Mouse (Mus musculus): ENCODE data around the gene Ston2. TPM values are rescaled to one million over a fixed set of nuclear protein-coding genes. Genes with fewer than 3 reads are reported as not detected.

The Ston2 gene
- polyA plus RNA-seq, 1 experiment from 2014 or later = 9.2 TPM

DNA sequence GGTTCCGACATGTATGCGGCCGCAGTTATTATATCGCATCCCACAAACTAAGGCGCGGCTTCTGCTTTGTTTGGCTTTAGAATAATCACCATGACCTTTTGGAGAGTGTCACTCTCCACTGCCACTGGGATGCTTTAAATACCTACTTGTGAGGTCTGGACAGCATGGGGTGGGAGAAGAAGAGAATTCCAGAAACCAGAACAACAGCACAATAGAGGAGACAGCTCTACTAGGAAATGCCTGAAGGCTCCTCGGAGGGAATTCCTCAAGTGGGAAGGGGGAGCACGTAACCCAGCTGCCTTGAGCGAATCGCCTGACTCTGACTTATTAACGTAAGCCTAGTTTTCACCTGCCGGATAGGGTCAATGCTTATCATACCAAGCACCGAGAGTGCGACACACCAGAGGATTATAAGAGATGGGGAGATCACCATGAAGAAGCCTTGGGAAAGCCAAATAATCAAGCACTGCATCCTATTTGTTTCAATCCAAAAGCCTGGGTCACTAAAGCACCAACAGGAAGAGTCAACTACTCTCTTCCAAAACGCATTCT lies 104.6 kb downstream of the Ston2 start:
- no peaks in the 10 kb centered on the region for H3K9me3 ChIP-seq
- DNase-seq (ENCODE audit: low spot score) = peak; percentile 33
- peaks cover 5% of the 10 kb centered on the region; the same call in 1 of the 2 replicates for H3K27me3 ChIP-seq (ENCODE audit: insufficient read depth, poor library complexity, severe bottlenecking)
- peak overlapping the region; percentile 88 for H3K27ac ChIP-seq
- 26% methylated on average over 15 of the region's 15 CpGs for WGBS
- H3K36me3 ChIP-seq = no peaks in the 10 kb centered on the region
- peaks cover 68% of the 10 kb centered on the region for H3K4me1 ChIP-seq (replicated peaks)
- H3K4me3 ChIP-seq = peak overlapping the region; percentile 41

DNA sequence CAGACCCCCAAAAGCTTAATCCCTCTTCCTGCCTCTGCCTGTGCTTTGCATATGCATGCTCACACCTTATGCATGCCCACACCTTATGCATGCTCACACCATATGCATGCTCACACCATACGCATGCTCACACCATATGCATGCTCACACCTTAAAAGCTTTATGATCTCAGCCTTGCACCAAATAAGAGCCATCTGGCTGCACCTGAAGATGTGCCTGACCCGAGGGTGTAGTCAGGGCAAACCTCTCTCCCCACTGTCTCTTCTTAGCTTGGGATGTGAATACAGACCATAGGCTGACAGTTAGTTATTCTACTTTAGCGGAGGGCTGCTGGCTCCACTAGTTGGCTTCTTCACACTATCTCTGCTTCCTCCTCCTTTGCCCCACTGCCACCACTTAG lies 105.1 kb downstream of the Ston2 start:
- Histone ChIP-seq H3K4me3 (peak overlapping the region; percentile 41), H3K4me1 (replicated peaks) (peaks cover 68% of the 10 kb centered on the region), H3K9me3 (no peaks in the 10 kb centered on the region), H3K36me3 (no peaks in the 10 kb centered on the region), H3K27me3 (ENCODE audit: insufficient read depth, poor library complexity, severe bottlenecking) (peaks cover 5% of the 10 kb centered on the region; the same call in 1 of the 2 replicates), H3K27ac (peak overlapping the region; percentile 88)
- DNase-seq (ENCODE audit: low spot score) = no peak
- 50% methylated on average over 3 of the region's 3 CpGs for WGBS

DNA sequence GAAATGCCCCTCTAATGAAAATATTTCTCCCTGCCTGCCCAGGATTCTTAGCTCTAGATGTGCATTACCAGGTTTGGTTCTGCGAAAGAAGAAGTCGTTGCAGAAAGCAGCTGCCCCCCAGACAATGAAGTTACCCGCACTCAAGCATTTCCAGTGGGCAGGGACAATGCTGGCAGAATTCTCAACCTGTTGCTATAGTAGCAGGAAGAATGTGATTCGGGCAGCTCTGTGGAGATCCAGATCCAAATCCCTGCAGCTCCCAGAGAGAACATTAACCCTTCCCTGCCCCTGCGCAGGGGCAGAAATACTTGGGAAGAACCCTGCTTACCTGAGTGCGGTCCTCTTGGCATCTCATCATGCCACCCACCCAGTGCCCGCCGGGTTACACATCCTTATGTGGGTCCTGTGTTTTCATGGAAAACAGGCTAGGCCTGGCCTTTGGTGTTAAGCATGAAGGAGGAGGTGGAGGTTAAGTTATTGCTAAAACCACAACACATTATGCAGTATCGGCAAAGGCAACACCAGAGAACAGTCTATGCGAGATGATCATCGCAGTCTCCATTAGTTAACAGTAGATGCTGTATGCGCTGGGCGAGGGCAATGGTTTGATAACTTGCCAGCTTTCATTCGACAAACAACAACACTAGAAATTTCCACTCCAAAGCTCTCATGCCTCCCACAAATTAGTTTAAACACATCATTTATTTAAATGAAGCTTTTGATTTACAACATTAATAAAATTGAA lies 108.7 kb downstream of the Ston2 start:
- H3K36me3 ChIP-seq = no peaks in the 10 kb centered on the region
- no peaks in the 10 kb centered on the region for H3K27me3 ChIP-seq (ENCODE audit: insufficient read depth, poor library complexity, severe bottlenecking)
- peak; percentile 72 for DNase-seq (ENCODE audit: low spot score)
- peak overlapping the region; percentile 19; the same call in 1 of the 2 replicates for H3K4me3 ChIP-seq
- H3K27ac ChIP-seq = peak overlapping the region; percentile 78
- whole genome bisulfite sequencing = 39% methylated on average over 14 of the region's 14 CpGs
- H3K9me3 ChIP-seq = no peaks in the 10 kb centered on the region
- peaks cover 46% of the 10 kb centered on the region for H3K4me1 ChIP-seq (replicated peaks)

DNA sequence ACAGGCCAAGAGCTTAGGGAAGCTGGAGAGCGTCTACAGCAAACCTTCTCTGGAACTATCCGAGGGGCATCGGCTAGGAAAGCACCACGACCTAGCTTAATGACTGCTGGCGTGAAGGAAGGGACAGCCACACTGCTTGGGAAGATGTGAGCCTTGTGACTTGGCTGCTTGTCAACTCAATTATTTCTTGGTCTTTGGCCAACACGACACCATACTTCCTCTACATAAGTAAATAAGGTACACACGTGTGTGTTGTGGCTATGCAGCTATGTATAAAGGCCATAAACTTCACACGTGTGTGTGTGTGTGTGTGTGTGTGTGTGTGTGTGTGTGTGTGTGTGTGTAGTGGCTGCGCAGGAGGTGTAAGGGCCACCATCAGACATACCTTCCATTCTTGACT lies 112.2 kb downstream of the Ston2 start:
- WGBS = 93% methylated on average over 9 of the region's 9 CpGs
- no peaks in the 10 kb centered on the region for H3K9me3 ChIP-seq
- H3K4me3 ChIP-seq = no peak overlapping the region
- H3K27ac ChIP-seq = no peak overlapping the region
- DNase-seq (ENCODE audit: low spot score) = no peak
- H3K4me1 ChIP-seq (replicated peaks) = peaks cover 22% of the 10 kb centered on the region
- H3K27me3 ChIP-seq (ENCODE audit: insufficient read depth, poor library complexity, severe bottlenecking) = no peaks in the 10 kb centered on the region
- H3K36me3 ChIP-seq = no peaks in the 10 kb centered on the region

DNA sequence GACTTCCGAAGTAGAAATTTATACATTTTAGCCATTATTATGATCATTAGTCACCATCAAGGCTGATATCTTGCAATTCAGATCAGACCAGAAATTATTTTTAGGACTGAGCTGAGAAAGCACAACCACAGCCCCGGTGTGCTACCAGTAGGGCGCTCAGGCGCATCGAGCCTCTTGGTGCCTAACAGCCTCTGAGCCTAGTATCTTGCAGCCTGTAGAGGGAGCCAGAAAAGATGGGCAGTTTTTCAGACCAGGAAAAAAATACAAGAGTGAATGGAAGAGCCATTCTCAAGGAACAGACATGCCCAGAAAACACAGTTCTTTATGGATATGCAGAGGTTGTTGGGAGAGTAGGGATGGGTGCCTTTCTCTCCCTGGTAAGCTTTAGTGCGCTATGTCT lies 115.0 kb downstream of the Ston2 start:
- Histone ChIP-seq H3K27ac (no peak overlapping the region), H3K9me3 (no peaks in the 10 kb centered on the region), H3K36me3 (no peaks in the 10 kb centered on the region), H3K4me1 (replicated peaks) (peaks cover 6% of the 10 kb centered on the region; the same call in 1 of the 2 replicates), H3K4me3 (no peak overlapping the region), H3K27me3 (ENCODE audit: insufficient read depth, poor library complexity, severe bottlenecking) (no peaks in the 10 kb centered on the region)
- DNase-seq (ENCODE audit: low spot score) = no peak
- WGBS = 88% methylated on average over 6 of the region's 6 CpGs

DNA sequence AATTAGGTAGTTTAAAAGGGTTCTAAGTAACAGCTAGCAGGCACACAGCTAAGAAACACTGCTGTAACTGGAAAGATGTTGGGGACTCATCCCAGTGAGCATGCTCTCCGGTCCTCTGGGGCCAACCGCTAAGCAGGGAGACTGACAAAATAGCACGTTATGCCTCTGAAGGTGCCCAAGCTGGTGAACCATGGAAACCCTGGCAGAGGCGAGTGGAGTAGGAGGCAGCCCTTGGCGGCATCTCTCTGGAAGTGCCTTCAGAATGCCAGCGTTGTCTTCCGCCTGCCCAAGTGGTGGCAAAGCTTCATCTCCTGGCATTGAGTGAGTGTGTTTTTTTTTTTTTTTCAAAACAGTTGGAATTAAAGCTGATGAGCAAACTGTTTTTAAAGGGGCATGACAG lies 115.7 kb downstream of the Ston2 start:
- Histone ChIP-seq H3K9me3 (no peaks in the 10 kb centered on the region), H3K36me3 (no peaks in the 10 kb centered on the region), H3K4me1 (replicated peaks) (peaks cover 6% of the 10 kb centered on the region; the same call in 1 of the 2 replicates), H3K4me3 (no peak overlapping the region), H3K27ac (no peak overlapping the region), H3K27me3 (ENCODE audit: insufficient read depth, poor library complexity, severe bottlenecking) (no peaks in the 10 kb centered on the region)
- no peak for DNase-seq (ENCODE audit: low spot score)
- 90% methylated on average over 7 of the region's 7 CpGs for WGBS

DNA sequence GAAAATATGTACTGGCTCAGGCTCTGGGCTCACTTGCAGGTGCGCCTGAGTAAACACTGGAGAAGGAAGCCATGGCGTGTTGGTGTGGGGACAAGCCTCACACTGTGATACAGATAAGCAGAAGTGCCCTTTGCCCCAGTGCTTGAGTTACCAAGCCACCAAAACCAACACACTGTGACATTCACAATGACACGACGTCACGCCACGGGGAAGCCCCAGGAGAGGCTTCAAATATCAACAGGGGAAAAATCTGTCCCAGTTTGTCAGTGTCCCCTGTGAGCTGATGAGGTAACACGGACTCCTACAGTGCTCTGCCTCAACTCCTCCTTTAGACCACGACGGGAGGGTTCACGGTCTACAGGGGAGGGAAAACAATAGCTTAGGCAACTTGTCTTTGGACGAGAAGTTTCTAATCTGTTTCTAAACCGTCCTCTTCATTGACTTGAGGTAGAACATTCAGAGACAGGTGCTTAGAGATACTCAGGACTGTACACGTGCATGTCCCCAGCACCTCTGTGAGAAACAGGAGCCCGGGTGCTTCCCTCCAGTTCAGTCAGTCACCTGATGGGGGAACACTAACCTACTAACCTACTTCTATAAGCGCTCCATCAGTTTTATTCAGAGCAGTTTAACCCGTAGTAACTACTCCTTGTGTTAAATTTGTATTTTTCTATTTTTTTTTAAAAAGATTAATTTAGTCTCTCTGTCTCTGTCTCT lies 119.5 kb downstream of the Ston2 start:
- no peaks in the 10 kb centered on the region for H3K36me3 ChIP-seq
- no peak for DNase-seq (ENCODE audit: low spot score)
- H3K9me3 ChIP-seq = no peaks in the 10 kb centered on the region
- H3K27me3 ChIP-seq (ENCODE audit: insufficient read depth, poor library complexity, severe bottlenecking) = no peaks in the 10 kb centered on the region
- WGBS = 63% methylated on average over 16 of the region's 16 CpGs
- H3K4me1 ChIP-seq (replicated peaks) = peaks cover 6% of the 10 kb centered on the region; the same call in 1 of the 2 replicates
- no peak overlapping the region for H3K27ac ChIP-seq
- H3K4me3 ChIP-seq = no peak overlapping the region

DNA sequence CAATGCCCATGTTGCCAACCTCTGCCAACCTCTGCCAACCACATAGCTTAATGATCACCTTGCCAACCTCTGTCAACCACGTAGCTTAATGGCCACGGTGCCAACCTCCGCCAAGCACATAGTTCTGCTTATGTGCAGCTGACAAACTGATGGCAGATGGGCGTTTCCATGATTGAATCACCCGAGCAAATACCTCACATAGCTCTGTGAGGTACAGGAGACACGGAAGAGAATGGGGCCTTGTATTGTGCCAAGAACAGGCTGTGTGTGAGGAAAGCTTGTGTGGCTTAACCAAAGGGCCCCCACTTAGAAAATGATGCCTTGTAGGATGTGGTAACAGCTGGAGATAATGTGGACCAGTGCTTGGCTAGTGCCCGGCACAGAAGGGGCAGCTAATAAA lies 120.4 kb downstream of the Ston2 start:
- no peaks in the 10 kb centered on the region for H3K36me3 ChIP-seq
- H3K4me3 ChIP-seq = no peak overlapping the region
- no peaks in the 10 kb centered on the region for H3K9me3 ChIP-seq
- no peak for DNase-seq (ENCODE audit: low spot score)
- no peak overlapping the region for H3K27ac ChIP-seq
- 86% methylated on average over 7 of the region's 7 CpGs for WGBS
- H3K27me3 ChIP-seq (ENCODE audit: insufficient read depth, poor library complexity, severe bottlenecking) = no peaks in the 10 kb centered on the region
- H3K4me1 ChIP-seq (replicated peaks) = peaks cover 6% of the 10 kb centered on the region; the same call in 1 of the 2 replicates

DNA sequence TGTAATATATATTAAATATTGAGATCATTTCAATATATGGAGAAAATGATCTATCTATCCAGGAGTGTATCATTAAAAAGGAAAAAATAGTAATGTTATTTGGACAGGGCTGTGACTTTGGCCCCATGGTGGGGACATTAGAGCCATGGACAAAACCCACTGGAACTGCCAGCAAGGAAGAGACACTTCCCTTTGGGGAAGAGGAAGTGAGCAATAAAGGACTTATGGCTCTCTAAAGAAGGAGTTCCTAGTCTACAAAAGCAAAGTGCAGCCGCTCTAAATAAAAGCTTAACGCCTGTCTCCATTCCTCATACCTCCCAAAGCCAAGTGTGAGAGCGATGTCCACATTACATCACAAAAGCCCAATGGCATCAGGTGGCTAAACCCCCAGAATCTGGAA lies 121.6 kb downstream of the Ston2 start:
- no peaks in the 10 kb centered on the region for H3K27me3 ChIP-seq (ENCODE audit: insufficient read depth, poor library complexity, severe bottlenecking)
- 94% methylated on average over 3 of the region's 3 CpGs for WGBS
- H3K4me1 ChIP-seq (replicated peaks) = peaks cover 6% of the 10 kb centered on the region; the same call in 1 of the 2 replicates
- H3K36me3 ChIP-seq = no peaks in the 10 kb centered on the region
- H3K27ac ChIP-seq = no peak overlapping the region
- no peak for DNase-seq (ENCODE audit: low spot score)
- H3K9me3 ChIP-seq = no peaks in the 10 kb centered on the region
- H3K4me3 ChIP-seq = no peak overlapping the region

DNA sequence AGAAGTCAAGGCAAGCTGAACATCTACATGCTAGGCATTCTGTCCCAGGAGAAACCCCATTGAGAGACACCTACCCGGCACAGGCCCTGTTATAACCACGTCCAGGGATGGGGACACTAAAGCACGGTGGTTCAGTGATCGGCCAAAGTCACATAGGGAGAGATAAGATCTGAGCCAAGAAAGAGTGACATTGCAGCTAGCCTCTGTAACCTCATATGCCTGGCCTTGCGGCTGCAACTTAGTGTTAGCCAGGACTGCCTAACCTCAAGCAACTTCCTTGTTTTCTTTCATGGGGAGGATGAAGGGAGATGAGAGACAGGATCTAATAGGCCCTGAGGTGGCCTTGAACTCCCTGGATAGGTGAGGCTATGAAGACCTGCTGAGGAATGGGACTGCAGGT lies 122.8 kb downstream of the Ston2 start:
- no peak overlapping the region for H3K27ac ChIP-seq
- H3K4me3 ChIP-seq = no peak overlapping the region
- H3K27me3 ChIP-seq (ENCODE audit: insufficient read depth, poor library complexity, severe bottlenecking) = no peaks in the 10 kb centered on the region
- WGBS = 86% methylated on average over 5 of the region's 5 CpGs
- DNase-seq (ENCODE audit: low spot score) = no peak
- no peaks in the 10 kb centered on the region for H3K9me3 ChIP-seq
- H3K36me3 ChIP-seq = no peaks in the 10 kb centered on the region
- peaks cover 6% of the 10 kb centered on the region; the same call in 1 of the 2 replicates for H3K4me1 ChIP-seq (replicated peaks)

DNA sequence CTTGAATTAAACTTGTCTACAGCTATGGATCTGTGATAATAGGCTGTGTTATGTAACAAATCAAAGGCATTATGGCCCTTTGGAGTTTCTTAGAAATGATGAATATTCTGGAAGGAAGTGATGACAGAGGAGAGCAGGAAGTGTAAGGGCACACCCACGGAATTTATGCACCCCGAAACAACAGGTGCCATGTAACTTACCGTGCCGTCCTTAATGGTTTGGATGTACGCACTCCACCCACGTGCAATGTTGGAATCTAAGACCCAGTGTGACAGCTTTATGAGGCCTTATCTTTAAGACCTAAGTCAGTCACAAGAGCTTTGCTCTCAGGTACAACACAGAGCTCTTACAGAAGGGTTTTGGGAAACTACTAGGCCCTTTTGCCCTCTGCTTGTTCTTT lies 124.9 kb downstream of the Ston2 start:
- no peak overlapping the region for H3K27ac ChIP-seq
- no peaks in the 10 kb centered on the region for H3K36me3 ChIP-seq
- WGBS = 89% methylated on average over 6 of the region's 6 CpGs
- no peaks in the 10 kb centered on the region for H3K9me3 ChIP-seq
- no peak overlapping the region for H3K4me3 ChIP-seq
- H3K27me3 ChIP-seq (ENCODE audit: insufficient read depth, poor library complexity, severe bottlenecking) = no peaks in the 10 kb centered on the region
- H3K4me1 ChIP-seq (replicated peaks) = no peaks in the 10 kb centered on the region; the same call in 1 of the 2 replicates
- DNase-seq (ENCODE audit: low spot score) = no peak

DNA sequence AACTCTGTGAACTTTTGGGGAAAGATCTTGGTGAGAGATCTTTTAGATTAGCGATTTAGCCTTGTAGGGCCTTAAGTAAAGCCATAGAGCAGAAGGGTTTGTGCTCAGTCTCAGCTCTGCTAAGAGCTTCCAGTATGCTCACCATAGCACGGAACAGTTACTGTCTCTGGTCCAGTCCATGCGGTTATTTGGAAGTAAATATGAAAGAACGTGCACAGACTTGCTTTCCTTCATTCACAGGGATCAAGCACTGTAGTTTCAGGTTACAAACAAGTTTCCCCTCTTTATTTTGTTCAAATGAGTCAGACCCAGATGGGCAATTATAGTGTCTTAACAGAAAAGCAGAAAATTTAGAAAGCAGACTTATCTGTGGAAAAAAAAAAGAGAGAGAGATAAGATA lies 125.3 kb downstream of the Ston2 start:
- no peaks in the 10 kb centered on the region for H3K27me3 ChIP-seq (ENCODE audit: insufficient read depth, poor library complexity, severe bottlenecking)
- H3K4me1 ChIP-seq (replicated peaks) = no peaks in the 10 kb centered on the region
- H3K36me3 ChIP-seq = no peaks in the 10 kb centered on the region
- no peak overlapping the region for H3K27ac ChIP-seq
- 82% methylated on average over 4 of the region's 4 CpGs for WGBS
- no peak for DNase-seq (ENCODE audit: low spot score)
- no peak overlapping the region for H3K4me3 ChIP-seq
- H3K9me3 ChIP-seq = no peaks in the 10 kb centered on the region

Measured in hindbrain, embryonic 10.5 days (tissue).